Mouse (Mus musculus): ENCODE results near the gene Fbxo6.
"Not testable (repeated sequence)": the region's sequence is repeated elsewhere in the genome, so short reads cannot be mapped to it uniquely, and the experiment has no call there.

The Fbxo6 gene

DNA sequence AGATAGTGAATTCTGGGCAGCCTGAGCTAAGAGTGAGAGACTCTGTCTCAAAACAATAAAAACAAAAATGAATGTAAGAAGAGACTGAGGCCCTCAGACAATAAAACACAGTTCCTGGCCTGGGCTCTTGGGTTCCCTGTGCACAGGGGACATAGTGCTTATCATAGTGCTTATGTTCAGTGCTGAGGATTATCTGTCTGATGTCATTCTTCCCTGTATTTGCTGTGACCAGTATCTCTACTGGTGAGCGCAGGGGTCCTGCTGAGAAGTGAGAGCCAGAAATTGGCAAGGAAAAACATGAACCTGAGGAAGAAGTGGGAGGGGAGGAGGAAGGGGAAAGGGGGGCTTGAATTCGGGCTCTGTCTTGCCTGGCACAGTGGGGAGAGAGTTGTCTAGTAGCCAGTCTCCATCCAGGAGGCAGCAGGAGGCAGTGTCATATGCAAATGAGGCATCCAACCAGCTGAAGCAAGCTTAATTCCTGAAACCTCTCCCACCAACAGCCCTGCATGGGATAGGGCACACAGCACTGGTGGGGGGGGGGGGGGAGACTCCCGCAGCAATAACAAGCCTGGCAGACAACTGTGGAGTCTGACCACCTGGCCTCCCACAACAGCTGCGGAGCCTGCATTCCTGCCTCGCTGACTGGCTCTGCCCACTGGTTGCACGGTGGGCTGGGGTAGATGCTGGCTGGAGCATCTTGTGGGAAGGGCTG lies 29.8 kb downstream of the Fbxo6 start:
- peak; percentile 53 for DNase-seq

DNA sequence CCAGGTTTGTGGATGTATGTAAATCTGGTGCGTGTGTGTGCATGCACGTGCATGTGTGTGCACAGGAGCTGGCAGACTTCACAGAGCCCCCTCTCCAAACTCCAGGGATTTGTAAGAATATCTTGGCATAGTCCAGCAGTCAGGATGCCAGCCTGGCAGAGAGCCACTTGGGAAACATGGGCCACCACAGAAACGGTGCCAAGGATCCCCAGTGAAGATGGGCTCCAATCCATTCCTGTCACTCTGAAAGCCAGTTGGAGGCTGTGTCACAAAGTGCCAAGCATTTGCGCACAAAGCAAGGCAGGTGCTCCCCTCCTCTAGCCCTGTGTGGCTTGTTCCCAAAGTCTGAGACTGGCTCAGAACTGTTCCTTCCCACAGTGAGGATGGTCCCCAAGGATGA lies 30.6 kb downstream of the Fbxo6 start:
- no peak for DNase-seq

DNA sequence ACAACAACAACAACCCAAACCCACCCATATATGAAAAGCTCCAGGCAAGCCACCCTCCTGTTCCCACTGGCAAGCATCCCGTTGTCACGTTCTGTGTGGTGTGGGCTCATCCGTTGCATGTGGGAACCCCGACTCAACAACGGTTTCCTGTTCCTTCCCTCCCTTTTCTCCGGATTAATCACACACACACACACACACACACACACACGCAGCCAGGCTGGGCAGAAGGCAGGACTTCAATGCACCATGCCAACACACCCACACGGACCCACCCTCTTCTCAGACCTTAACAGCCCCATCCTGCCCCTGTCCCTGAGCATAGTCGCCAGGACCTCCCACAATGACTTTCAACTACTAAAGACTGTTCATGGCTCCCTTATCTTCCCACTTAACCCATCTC lies 31.4 kb downstream of the Fbxo6 start:
- DNase-seq = no peak

DNA sequence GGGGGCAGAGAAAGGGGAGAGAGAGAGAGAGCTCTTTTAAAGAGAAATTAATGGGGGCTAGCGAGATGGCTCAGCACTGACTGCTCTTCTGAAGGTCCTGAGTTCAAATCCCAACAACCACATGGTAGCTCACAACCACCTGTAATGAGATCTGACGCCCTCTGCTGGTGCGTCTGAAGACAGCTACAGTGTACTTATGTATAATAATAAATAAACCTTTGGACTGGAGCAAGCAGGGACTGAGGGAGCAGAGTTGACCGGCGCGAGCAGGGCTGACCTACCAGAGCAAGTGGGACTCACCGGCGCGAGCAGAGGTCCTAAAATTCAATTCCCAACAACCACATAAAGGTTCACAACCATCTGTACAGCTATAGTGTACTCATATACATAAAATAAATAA lies 32.4 kb downstream of the Fbxo6 start:
- DNase-seq = not testable (repeated sequence)

DNA sequence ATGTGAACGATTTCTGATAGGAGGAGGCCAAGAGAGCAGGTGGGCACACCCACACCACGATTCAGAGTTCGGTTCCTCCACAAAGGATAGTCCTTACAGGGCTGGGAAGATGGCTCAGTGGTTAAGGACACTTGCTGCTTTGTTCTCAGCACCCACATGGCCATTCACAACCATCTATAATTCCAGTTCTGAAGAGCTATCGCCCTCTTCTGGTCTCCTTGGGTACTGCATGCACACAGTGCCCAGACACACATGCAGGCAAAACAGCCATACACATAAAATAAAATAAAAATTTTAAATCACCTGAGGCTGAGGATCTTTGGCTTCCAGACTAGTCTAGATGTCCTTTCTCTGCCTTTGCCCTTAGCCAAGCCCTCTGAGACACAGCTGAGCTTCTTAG lies 34.5 kb downstream of the Fbxo6 start:
- DNase-seq = no peak

DNA sequence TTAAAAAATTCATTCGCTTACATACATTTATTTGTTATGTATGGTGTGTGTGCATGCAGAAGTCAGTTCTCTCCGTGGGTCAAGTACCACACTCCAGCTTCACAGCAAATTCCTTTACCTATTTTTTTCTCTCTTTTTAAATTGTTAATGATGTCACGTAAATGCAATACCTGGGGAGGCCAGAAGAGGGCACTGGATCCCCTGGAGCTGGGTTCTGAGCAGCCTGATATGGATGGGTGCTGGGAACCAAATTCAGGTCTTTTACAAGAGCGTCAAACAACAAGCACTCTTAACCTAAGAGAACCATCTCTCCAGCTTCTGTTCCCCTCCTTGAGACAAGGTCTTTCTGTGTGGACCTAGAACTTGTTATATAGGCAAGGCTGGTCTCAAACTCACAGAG lies 35.3 kb downstream of the Fbxo6 start:
- no peak for DNase-seq

DNA sequence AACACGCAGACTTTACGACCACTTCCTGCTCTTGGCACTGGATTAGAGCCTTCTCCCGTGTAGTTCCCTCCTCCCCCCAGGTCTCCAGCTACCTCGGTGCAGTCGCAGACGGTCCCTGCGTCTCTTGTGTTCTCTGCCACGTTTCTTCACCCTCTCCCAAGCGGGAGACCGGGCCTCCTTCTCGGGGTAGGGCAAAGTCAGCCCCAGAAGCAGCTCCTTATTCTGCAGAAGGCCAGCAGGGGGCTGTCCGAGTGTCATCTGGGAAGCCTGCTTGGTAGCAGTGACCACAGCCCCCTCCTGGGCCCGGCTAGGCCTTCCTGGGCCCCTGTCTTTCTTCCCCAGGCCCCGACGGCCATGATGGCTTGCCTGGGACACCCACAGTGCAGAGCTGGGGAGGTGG lies 36.5 kb downstream of the Fbxo6 start:
- DNase-seq = peak; percentile 75

DNA sequence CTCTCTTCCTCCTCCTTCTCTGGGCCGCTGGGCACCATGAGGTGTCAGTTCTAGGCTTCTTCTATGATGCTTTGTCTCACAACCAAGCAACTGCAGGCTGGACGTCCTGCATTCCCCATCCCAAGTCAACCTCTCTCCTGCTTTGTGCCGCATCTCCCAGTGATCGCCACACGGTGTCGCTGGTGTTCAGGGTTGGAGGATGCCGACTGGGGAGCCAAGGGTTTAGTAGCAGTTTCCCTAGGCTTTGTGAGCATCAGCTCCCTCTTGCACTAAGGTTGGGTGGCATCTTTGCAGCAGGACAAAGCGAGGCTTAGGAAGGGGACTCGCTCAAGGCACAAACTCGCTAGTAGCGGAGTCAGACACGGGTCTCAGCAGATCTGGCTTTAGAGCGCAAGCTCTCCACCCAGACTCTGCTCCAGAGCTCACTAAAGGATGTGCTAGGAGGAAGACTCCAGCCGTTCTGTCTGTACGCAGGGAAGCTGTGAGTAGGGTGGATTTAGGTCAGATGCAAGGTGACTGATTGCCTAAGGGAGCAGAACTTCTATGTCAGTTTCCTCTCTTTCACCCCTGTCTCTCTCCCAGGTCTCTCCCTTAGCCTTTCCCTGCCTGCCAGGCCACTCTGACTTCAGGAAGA lies 37.1 kb downstream of the Fbxo6 start:
- DNase-seq = peak; percentile 86

DNA sequence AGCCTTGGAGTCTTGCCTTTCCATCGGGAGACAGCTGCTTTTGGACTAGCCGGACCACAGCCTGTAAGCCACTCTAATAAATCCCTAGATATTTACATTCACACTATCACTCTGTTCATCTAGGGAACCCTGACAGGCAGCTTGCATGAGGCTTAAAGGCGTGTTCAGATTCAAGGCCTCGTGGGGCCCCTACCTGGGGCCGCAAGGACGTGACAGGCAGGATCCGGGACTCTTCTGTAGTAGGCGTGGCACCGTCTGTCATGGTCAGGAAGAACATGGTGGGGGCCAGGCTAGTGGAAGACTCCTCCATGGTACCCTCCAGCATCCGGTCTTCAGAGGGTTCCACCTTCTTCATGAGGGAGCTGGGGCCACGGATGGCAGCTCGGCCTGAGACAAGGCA lies 39.4 kb downstream of the Fbxo6 start:
- no peak for DNase-seq

DNA sequence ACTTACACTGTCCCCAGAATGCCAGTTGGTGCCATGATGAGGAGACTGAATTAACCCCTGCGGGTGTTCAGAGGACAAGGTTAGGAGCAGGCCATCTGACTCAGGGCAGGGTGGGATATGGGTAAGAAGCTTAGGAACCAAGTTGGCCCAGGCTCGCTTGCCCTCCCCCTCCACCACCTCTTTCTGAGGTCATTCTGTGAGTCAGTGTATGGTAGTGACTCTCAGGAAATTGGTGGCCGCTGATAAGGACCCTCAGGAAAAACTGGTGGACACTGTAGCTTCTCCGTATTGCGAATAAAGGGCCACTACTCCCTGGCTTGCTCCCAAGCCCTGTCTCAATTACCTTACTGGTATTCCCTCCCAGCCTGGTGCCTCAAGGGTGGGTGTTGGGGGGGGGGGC lies 42.7 kb downstream of the Fbxo6 start:
- no peak for DNase-seq

DNA sequence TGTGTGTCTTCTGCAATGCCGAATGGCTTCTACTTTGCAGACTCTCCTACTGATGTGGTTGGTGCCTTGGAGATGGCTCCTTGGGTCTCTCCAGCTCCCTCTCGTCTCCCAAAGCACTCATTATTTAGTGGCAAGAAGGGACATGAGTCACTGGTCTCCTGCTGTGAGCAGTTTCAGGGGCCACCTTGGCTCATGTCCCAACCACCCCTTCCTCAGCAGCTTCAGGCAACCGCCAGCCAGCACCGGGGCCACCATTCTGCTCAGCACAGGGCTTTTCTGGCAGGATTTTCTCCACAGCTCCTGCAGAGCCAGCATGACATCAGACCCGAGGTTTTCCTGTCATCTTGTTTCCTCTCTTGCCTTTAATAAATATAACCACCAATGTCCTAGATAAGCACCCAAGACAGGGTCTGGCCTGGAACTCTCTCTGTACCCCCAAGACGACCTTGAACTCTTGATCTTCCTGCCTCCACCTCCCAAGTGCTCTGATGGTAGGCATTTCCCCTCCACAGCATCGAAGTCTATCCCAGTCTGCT lies 43.3 kb downstream of the Fbxo6 start:
- no peak for DNase-seq

DNA sequence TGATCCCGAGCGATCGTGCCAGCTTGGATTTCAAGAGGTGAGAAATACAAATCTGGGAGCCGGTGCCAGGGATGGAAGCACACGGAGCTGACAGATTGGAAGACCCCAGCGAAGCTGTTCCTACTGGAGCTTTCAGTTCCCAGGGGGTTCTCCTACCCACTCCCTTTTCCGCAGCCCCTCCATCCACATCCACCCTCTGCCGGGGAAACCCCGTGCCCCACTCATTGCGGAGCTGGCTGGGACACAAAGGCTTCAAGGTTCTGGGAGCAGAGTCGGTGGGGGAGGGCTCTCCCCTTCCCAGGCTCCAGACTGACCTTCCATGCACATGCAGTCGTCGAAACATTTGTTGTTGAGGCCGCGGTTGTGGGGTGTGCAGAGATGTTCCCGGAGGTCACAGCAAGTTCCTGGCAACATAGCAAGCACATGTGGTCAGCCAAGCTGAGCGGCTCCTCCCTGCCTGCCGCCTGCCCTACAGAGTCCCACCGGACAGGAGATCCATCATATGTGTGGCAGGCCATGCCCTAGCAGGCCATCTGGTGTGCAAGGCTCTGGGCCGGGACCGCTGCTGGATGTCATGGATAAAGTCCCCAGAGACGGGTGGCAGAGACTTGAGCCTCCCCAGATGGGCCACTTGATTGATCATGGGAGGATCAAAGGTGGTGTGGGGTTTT lies 44.2 kb downstream of the Fbxo6 start:
- peak; percentile 76 for DNase-seq

DNA sequence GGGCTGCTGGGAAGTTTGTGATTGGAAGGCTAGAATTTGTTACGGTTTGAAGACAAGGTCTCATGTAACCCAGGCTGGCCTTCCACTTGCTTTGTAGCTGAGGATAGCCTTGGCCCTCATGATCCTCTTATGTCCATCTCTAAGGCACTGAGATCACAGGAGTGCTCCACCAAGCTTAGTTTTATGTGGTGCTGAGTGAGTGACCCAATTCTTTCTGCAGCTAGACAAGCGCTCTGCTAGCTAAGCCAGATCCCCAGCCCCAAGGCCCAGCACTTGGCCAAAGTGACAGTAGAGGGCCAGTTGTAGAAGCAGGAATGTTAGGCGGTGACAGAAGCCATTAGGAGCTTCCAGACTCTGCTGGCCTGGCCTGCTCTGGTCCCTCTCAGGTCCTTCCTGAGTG lies 47.8 kb downstream of the Fbxo6 start:
- DNase-seq = no peak

DNA sequence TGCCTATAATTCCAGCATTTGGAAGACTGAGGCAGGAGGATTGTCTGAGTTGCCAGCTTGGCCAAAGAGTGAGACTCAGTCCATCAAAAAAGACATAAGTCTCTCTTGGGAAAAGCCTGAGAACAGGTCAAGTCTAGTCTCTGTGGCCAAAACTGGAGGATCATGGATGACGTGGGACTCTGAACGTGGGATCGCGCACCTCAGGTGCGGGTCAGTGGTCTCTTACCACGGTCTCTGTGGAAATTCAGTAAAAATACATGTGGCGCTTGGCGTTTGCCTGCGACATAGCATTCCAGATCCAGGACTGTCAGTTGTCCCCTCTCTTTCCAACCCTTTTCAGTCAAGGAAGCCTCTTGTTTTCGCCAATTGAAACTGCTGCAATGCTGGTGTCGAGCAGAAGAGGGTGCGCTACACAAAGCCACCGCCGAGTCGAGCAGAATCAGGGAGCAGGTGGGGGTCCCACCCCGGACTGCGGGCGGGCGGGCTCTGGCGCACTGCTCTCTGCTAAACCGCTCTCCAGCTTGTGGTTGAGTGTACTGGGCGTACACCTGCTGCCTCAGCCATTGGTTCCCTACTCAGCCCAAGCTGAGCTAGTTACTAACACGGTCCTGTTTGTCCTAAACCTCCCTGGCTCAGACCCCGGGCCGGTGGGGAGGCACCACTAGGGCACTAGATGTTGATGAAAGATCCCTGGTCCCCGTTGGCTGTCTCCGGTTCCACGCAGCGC lies 50.0 kb downstream of the Fbxo6 start:
- DNase-seq = peak; percentile 82

DNA sequence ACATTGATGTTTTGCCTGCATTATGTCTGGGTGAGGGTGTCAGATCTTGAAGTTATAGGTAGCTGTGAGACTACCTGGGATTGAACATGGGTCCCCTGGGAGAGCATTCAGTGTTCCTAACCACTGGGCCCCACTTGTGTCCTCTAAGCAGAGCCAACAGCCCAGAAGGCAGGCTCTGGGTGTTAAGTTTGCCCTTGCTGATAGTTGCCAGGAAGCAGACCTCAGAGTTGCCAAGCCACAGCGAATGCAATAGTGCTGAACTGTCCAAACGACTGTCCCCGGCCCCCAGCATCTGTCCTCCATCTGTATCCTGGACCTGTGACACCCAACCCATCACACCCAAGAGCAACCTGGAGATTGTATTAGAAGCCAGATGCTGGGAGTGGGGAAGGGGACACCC lies 53.3 kb downstream of the Fbxo6 start:
- no peak for DNase-seq

DNA sequence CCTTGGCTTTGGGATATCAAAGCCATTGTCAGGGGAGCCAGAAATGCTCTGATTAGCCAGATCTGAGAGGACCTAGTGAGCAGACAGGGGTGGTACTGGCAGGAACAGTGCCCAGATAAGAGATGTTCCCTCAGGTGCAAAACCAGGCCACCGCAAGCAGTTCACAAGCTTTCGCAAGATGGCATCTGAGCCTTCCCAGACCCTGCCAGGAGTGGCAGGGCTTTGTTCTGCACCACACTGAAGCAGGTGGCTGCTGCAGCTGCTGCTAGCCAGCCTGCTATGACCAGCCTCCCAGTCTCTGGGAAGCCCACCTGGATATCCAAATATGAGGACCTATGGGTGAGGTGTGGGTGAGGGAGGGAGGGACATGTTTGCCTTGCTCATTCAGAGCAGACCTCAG lies 54.0 kb downstream of the Fbxo6 start:
- no peak for DNase-seq
